Comparison of ENCODE assay signal across 13 mouse cellular contexts in the genomic region with DNA sequence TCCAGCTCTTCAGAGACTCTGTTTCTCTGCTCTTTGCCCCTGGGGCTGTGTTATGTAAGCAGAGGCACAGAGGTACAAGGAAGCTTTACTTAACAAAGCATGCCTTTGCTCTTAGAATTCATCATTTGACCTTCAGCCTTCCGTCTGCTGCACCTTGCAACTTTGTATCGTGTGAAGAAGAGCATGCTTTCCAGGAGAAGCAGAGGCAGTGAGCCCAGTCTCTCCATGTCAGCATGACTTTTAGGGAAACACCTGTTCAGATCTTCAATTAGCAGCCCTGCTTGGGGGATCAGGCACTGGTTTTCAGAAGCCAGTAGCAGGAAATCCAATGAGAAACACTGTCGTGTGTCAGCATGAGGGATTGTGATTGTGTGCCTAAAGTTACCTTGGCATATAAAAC.
"Had no signal": no experiment of that assay in that cellular context is flagged by ENCODE, and none has a peak within 500 bp of the region (broad histone marks: within the 10 kb centered on the region; RNA-seq: fewer than 3 reads in every experiment).

No protein-coding gene starts in this region.

- H3K27ac ChIP-seq: left cerebral cortex, adult 2 months; limb, embryonic 10.5 days; liver, embryonic 15.5 days; midbrain, embryonic 10.5 days; midbrain, embryonic 15.5 days; neural tube, embryonic 12.5 days; stomach, postnatal 0 days had no signal

- ATAC-seq: midbrain, embryonic 15.5 days had no signal

- H3K4me2 ChIP-seq: liver, embryonic 11.5 days; liver, embryonic 15.5 days; lung, embryonic 14.5 days; midbrain, embryonic 15.5 days; neural tube, embryonic 12.5 days had no signal

- DNase-seq: lung, embryonic 14.5 days; lung, postnatal 10 days; lung, postnatal 4 days; thymus, adult 2 months; thymus, postnatal 25 days had no signal

- H3K4me1 ChIP-seq: limb, embryonic 10.5 days; liver, embryonic 15.5 days; midbrain, embryonic 10.5 days; midbrain, embryonic 15.5 days; neural tube, embryonic 12.5 days had no signal

- H3K4me3 ChIP-seq: left cerebral cortex, adult 2 months; limb, embryonic 10.5 days; liver, embryonic 15.5 days; midbrain, embryonic 10.5 days; midbrain, embryonic 15.5 days; neural tube, embryonic 12.5 days had no signal

- H3K27me3 ChIP-seq: liver, embryonic 15.5 days; midbrain, embryonic 15.5 days; neural tube, embryonic 12.5 days had no signal

- H3K9ac ChIP-seq: liver, embryonic 15.5 days; lung, embryonic 14.5 days; midbrain, embryonic 15.5 days; neural tube, embryonic 12.5 days had no signal

- H3K9me3 ChIP-seq: limb, embryonic 10.5 days; liver, embryonic 15.5 days; midbrain, embryonic 10.5 days; midbrain, embryonic 15.5 days; neural tube, embryonic 12.5 days had no signal

- H3K36me3 ChIP-seq: limb, embryonic 10.5 days; liver, embryonic 15.5 days; midbrain, embryonic 10.5 days; midbrain, embryonic 15.5 days; neural tube, embryonic 12.5 days had no signal
